Mouse (Mus musculus) myocyte (in vitro differentiated cells): Measurements from ENCODE around the gene Sys1.

Experiments
- CEBPB ChIP-seq: IDR thresholded peaks from 2 replicates; pipeline ENCODE4 v1.6.1; 2011; ENCODE audit warnings: mild to moderate bottlenecking, moderate library complexity; ENCODE audit not compliant: poor library complexity, insufficient read depth, severe bottlenecking
- E2F4 ChIP-seq: IDR thresholded peaks from one replicate; pipeline ENCODE4 v1.6.1; 2011; ENCODE audit warnings: mild to moderate bottlenecking, control low read depth, moderate library complexity; ENCODE audit not compliant: insufficient read depth
- MAX ChIP-seq: IDR thresholded peaks from one replicate; pipeline ENCODE4 v1.6.1; 2011; ENCODE audit warnings: low read depth, mild to moderate bottlenecking, control low read depth
- MYOG ChIP-seq, 3 experiments: IDR thresholded peaks; one replicate each; pipeline ENCODE4 v1.6.1; 2011; ENCODE audit warnings: control low read depth in 2 of 3, low read depth in 2 of 3, mild to moderate bottlenecking in 2 of 3; ENCODE audit not compliant: insufficient read length in 2 of 3, control insufficient read depth in 1 of 3, insufficient read depth in 1 of 3
- POLR2A ChIP-seq: IDR thresholded peaks from one replicate; pipeline ENCODE4 v1.6.1; 2011; ENCODE audit warnings: low read depth, mild to moderate bottlenecking, control low read depth, moderate library complexity; ENCODE audit not compliant: insufficient read length
- POLR2AphosphoS2 ChIP-seq: IDR thresholded peaks from one replicate; pipeline ENCODE4 v1.6.1; 2011; ENCODE audit warnings: low read depth, control low read depth; ENCODE audit not compliant: insufficient read length
- USF1 ChIP-seq: IDR thresholded peaks from one replicate; pipeline ENCODE4 v1.6.1; 2011; ENCODE audit warnings: low read depth, mild to moderate bottlenecking, control low read depth, moderate library complexity

GRCm38 (mm10) chr2:164426952-164427351 is 29.8 kb upstream of the Sys1 start:
- TF ChIP-seq POLR2A = no peak
- TF ChIP-seq CEBPB = no peak
- no peak for TF ChIP-seq MYOG (IDR thresholded peaks at IDR 0.05; ENCODE audit: control insufficient read depth in 1 of 3, insufficient read depth in 1 of 3, insufficient read length in 2 of 3, low read depth in 2 of 3)
- no peak for TF ChIP-seq USF1
- no peak for TF ChIP-seq MAX
- no peak for TF ChIP-seq POLR2AphosphoS2
- TF ChIP-seq E2F4 = no peak
